Mouse (Mus musculus) spleen, postnatal 4 days (tissue): ENCODE data around the gene Nek6.

Experiments used
- DNase-seq, 2 experiments: peaks; one replicate each; pipeline ENCODE4 v3.0.0; 2022; ENCODE audit warnings: low spot score in 2 of 2

The Nek6 gene

GRCm38 (mm10) chr2:38511487-38512307, at the start of gene Nek6:
TSS of gene Nek6 (plus strand) at chr2:38511643.
- peak; percentile 43 to 77 for DNase-seq

GRCm38 (mm10) chr2:38462323-38462722, 49.1 kb upstream of the Nek6 start:
- no peak for DNase-seq

DNA sequence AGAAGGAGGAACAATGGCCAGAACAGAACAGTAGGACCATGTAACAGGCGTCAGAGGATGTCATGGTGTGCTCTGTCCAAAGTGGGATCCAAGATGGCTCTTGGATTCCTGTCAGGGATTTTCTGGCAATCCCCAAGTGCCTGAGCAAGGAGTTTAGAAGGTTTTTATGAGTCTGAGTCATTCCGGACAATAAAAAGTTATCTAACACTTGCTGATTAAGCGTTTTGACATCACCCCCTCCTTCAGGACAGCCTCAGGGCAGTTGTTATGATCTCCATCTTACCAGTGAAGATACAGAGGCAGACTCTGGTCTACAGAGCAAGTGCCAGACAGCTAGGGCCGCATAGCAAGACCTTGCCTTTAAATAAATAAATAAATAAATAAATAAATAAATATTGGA, 42.6 kb upstream of the Nek6 start:
- DNase-seq, result no peak

GRCm38 (mm10) chr2:38471745-38472144, 39.7 kb upstream of the Nek6 start:
- no peak for DNase-seq

DNA sequence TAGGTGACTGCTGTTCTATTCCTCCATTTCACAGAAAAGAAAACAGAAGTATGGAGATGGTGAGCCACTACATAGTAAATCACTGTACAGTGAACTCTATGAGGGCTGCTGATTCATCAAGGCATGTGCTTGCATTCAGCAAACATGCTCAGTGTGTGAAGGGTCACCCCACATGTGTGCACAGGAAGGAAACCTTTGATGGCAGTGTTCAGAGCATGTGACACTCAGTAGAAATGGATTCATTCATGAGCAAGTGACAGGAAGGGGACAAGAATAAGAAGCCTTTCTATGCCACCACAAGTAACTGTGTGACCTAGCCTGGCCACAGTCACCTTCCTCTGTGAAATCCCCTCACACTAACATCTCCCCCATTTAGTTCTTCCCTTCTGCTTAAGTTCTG, 38.6 kb upstream of the Nek6 start:
- DNase-seq, result no peak

DNA sequence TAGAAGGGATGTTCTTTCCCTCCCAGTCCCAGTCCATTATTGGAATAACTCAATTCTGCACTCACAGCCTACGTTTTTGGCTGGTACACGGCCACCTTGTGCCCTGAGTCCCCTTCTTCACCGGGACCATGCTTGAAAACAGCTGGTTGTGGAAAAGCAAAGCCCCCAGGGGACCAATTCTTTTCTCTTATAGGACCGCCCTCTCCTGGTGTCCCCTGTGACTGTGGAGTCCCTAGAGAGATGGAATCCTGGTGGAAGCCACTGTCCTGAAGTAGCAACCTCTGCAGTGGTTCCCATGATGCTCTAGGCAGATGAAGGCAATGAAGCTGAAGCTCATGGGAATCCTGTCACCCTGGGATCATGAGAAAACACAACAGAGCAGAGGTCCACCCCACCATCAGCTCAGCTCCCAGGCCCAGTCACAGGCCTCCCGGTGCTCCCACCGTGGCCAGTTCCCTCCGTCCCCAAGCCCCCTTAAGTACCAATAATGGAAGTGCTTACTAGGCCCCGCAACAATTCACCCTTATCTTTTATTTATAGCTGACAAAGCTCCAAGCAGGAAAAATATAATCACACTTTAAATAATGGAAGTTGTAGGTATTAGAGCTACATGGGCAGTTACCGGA, 34.5 kb upstream of the Nek6 start:
- DNase-seq, result no peak

GRCm38 (mm10) chr2:38477497-38477873, 34.0 kb upstream of the Nek6 start:
- no peak for DNase-seq

DNA sequence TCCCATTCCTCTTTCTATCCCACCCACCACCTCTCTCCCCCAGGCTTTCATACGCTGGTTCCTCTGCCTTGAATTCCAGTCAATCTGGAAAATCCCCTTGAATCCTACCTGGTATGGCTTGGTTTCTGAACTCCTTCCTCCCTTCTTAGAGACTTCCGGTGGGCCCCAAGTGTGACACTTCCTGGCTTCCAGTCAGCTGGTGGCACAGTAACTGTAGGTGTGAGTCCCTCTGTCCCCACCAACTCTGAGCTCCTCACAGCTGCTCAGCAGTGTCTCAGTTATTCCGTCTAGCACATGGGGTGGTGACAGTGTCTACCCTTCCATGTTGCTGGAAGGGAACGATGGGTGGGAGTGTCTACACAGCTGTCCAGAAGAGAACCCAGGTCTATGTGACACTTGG, 32.8 kb upstream of the Nek6 start:
- no peak for DNase-seq

- DNase-seq, result no peak
Measured at GRCm38 (mm10) chr2:38479541-38479940, 31.9 kb upstream of the Nek6 start.

- peak; percentile 53 to 73 for DNase-seq
Measured at GRCm38 (mm10) chr2:38481166-38481778, 30.2 kb upstream of the Nek6 start.

GRCm38 (mm10) chr2:38482122-38482521, 29.3 kb upstream of the Nek6 start:
- DNase-seq, result no peak

DNA sequence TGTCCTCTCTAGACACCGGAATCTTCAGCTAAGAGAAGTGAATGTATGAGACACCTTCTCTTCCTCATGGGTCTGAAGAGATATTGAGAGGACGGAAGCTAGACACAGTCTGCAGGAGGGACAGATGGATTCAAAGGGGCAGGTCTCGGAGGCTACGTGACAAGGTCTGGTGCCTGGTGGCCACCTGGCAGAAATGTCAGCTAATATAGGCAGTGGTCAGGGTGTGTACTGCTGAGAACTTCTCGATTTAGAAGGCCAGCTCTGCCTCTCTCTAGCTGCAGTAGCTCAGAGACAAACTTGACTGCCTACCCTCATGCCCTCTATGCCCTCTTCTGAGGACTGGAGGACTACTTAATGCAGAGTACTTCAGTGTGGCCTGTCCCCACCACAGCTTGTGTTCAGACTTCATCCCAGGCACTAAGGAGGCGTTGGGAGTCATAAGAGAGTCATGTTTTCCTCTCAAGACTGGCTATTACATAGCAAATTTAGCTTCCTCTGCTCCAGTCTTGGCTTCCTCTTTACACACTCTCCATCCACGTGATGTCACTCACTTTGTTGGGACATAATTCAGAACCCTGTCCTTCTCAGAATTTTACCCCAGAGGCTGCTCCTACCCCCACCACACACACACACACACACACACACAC, 28.3 kb upstream of the Nek6 start:
- no peak for DNase-seq

GRCm38 (mm10) chr2:38484556-38484955, 26.9 kb upstream of the Nek6 start:
- no peak for DNase-seq

DNA sequence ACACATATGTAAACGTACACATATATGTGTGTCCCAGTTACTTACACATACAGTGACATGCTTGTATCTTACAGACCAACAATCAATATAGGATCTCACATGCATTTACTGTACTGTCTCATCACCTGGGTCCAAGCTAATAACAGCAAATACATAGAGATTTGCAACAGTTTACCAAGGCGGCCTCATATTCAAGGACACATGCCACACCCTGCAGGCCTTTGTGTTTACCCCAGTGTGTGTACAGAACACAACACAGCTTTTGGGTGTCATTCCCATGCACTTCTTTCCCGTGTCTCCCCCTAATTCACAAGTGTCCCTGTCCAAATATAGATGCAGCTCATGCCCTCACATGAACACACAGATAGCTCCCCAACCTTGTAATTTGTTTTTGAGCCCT, 26.0 kb upstream of the Nek6 start:
- no peak for DNase-seq

GRCm38 (mm10) chr2:38485957-38486931, 25.2 kb upstream of the Nek6 start:
- peak in 1 of 2 experiments; percentile 49 for DNase-seq

DNA sequence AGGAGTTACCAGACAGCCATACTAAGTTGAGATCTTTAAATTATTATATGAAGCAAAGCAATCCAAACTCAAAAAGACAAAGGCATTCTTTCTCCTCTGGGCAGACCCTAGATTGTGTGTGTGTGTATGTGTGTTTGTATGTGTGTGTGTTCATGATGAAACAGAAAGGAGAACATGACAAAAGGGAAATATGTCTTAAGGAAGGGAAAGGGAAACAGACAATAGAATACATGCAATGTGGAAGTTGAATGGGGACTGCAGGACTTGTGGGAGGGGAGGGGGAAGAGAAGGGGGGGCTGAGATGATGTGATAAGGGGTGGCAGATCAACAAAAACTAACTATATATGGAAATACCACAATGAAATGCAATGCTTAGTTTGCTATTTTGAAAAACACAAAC, 13.8 kb upstream of the Nek6 start:
- DNase-seq, result no peak

DNA sequence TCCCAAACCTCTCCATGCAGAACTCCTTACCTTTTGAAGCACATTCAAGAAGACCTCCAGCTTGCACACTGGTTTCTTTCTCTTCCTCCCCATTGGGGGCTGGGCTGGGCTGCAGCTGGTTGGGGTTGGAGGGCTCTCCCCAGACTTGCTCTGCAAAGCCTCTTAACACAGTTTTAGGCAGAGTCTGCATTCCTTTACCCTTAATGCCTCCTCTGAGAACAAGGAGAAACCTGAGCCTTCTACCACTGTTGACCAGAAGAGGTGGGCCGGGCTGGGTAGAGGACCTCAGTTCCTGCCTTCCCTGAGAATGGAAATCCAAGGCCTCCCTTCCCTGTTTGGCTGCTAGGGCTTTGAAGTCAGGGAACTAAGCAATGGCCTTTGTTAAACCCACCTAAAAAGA, 9.8 kb upstream of the Nek6 start:
- no peak for DNase-seq

DNA sequence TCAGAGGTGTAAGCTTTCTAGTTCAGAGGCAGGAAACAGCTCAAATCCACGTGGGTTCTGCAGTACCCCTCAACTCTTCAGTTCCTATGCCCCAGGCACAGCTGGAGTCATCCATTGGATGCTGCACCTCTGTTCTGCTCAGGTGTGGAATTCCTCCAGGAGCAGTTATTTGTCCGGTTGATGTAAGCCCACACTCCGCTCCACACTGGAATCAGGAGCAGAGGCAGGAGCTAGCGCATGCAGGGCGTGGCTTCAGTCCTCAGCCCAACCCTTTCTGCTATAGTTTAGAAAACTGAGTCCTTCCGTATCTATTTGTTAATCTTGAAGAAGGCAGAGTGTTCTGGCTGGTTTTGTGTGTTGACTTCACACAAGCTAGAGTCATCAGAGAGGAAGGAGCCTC, 9.3 kb upstream of the Nek6 start:
- DNase-seq, result no peak

- no peak for DNase-seq
Measured at GRCm38 (mm10) chr2:38502747-38503146, 8.7 kb upstream of the Nek6 start.

DNA sequence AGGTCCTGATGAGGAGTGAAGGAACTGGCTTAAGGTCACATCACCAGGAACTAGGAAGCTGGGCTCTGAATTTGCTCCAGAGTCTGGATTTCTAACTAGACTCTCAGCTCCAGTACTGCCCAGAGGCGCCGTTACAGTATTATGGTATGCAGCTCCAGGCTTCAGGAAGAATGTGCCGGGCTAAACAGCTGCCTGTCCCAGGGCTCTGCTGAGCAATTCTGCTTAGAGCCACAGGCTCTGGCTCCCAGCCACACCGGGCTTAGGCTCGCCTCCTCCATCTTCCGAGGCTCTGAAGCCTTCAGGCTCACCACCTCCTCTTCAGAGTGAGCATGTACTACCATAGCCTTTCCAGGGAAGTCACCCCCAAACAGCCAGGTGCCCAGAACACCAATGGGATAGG, 7.1 kb upstream of the Nek6 start:
- DNase-seq, result no peak

- DNase-seq, result no peak
Measured at GRCm38 (mm10) chr2:38507181-38507580, 4.3 kb upstream of the Nek6 start.
